Mouse (Mus musculus) cerebellum, postnatal 25 days (tissue): ENCODE data around the gene Pikfyve.

Experiments
- DNase-seq, 2 experiments: peaks; one replicate each; pipeline ENCODE4 v3.0.0; 2021; ENCODE audit warnings: mixed read lengths in 2 of 2

Pikfyve gene

DNA sequence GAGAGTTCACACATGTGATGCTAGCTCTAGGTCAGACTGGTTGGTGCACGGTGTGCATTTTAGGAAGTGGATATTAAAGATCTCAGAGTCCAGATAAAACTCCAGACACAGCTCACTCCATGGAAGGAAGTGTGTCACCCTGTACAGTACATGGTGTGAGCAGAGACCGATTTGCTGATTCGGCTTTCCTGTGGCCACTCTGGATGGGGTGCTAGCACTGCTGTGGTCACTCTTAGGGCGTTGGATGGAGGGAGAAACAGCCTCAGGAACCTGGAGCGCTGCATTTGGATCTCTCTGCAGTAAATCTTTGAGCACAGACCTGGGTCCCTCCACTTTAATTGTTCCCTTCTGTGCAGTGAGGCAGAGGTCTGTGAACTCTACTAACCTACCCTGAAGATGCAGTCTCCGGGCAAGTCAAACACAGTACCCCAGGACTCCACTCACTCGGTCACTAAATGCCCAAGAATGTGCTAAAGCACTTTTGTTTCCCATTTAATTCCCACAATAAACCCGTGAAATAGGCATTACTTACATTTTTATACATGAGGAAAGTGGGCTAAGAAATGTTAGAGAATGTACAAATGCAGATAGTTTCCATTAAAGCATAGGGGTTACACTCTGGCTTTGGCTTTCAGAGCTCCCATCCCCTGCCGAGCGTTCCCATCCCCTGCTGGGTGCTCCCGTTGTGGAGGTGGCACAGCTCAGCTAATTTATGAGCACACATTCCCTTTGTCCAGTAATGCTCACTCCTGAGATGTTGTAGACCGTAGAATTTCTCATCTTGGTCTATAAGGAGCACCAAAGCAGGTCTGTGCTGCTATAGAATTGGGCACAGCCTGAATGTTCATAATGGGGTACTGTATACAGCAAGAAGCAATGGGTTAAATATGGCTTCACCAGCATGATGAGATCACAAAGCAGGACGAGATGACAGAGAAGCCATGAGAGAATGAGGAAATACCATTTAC lies 127.9 kb downstream of the Pikfyve start:
- DNase-seq: peak in 1 of 2 experiments; percentile 25

DNA sequence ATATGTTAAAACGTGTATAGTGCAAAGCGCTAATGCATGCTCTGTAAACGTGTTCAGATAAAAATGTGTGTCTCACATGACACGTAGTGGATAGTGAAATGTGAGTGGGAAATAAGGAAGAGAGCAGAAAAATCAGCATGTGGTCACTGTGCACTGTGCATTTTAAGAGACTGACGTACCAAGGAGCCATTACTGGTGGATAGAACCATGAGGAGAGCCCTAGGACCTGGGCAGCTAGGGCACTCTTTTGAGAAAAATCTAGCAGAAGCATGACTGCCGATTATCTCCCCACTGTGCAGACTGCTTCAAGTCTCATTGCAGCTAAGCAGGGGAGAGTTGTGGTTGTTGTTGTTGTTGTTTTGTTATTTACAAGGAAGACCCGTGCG lies 128.5 kb downstream of the Pikfyve start:
- no peak for DNase-seq
